Mouse (Mus musculus): Measurements from ENCODE around the gene Wdr74. TPM values are rescaled to one million over a fixed set of nuclear protein-coding genes. Genes with fewer than 3 reads are reported as not detected.

Gene Wdr74
- polyA plus RNA-seq, 1 experiment: 28.2 TPM

DNA sequence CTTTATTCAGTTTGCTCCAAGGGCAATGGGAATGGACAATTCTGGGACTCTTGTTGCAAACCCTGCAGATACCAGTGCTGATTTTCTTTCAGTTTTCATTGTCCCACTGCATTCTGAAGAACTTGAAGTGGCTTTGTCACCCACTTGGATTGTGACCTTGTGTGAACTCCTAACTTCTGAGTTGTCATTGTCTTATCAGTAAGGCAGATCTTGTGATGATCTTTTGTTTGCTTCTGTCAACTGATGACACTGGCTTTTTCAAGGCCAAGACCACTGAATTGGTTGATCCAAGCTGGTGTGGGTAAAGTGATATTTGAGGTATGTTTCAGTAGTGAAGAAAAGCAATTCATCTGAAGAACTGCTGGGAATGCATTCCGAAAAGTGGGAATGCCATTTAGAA lies 9.8 kb downstream of the Wdr74 start:
- DNase-seq: no peak
- H3K27ac ChIP-seq (ENCODE audit: insufficient read depth, low read depth, low read length): no peak overlapping the region
- TF ChIP-seq CTCF (conservative IDR thresholded peaks at IDR 0.05; ENCODE audit: insufficient read depth, insufficient read length, low read depth, low read length) (no peak), POLR2A (IDR thresholded peaks at IDR 0.05; ENCODE audit: low read depth, low read length) (no peak)
- no peaks in the 10 kb centered on the region for H3K27me3 ChIP-seq (replicated peaks; ENCODE audit: control insufficient read depth, insufficient read depth, low read length)
- 91% methylated on average over 1 of the region's 1 CpGs for WGBS
- peaks cover 4% of the 10 kb centered on the region for H3K36me3 ChIP-seq (ENCODE audit: control insufficient read depth, insufficient read depth, low read length)
- H3K4me1 ChIP-seq (ENCODE audit: control insufficient read depth, insufficient read depth, low read length): peaks cover 12% of the 10 kb centered on the region; the same call in 1 of the 2 replicates
- H3K4me3 ChIP-seq (ENCODE audit: insufficient read depth, low read depth, low read length): no peak overlapping the region

DNA sequence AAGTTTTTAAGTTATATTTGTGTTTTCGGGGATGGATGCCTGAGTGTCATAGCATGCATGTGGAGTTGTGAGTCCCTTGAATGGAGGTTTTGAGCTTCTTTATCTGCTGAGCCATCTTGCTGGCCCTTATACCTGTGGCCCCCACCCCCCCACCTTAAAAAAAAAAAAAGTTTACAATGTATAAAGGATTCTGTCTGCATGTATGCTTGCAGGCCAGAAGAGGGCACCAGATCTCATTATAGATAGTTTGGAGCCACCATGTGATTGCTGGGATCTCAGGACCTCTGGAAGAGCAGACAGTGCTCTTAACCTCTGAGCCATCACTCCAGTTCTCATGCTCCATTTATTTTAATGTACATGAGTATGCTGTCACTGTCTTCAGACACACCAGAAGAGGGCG lies 11.7 kb downstream of the Wdr74 start:
- TF ChIP-seq CTCF (conservative IDR thresholded peaks at IDR 0.05; ENCODE audit: insufficient read depth, insufficient read length, low read depth, low read length) (0 out of 2 replicates have a peak, but pooled peaks have one; percentile 15), POLR2A (IDR thresholded peaks at IDR 0.05; ENCODE audit: low read depth, low read length) (no peak)
- no peak overlapping the region for H3K4me3 ChIP-seq (ENCODE audit: insufficient read depth, low read depth, low read length)
- H3K27ac ChIP-seq (ENCODE audit: insufficient read depth, low read depth, low read length): no peak overlapping the region
- H3K27me3 ChIP-seq (replicated peaks; ENCODE audit: control insufficient read depth, insufficient read depth, low read length): no peaks in the 10 kb centered on the region
- peaks cover 7% of the 10 kb centered on the region; the same call in 1 of the 2 replicates for H3K4me1 ChIP-seq (ENCODE audit: control insufficient read depth, insufficient read depth, low read length)
- 72% methylated on average over 2 of the region's 2 CpGs for WGBS
- peaks cover 11% of the 10 kb centered on the region for H3K36me3 ChIP-seq (ENCODE audit: control insufficient read depth, insufficient read depth, low read length)
- DNase-seq: no peak

DNA sequence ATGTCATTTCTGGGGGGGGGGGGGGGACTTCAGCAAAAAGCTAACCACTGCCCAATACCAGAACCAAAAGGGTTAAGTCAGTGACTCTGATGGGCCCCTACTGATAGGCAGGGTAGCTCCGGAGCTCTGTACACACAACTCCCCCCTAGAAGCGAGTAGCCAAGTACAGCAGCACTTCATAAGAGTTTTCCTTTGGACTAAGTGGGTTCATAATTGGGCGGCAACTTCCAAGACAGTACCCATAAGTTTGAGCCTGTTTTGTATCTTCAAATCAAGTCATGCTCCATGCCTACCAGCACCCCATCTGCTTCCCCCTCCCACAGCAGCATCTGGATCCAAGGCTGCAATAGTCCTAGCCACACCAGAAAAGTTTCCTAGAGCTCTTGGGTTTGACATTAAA lies 20.0 kb downstream of the Wdr74 start:
- H3K4me1 ChIP-seq (ENCODE audit: control insufficient read depth, insufficient read depth, low read length): peaks cover 2% of the 10 kb centered on the region; the same call in 1 of the 2 replicates
- DNase-seq: no peak
- no peak overlapping the region for H3K4me3 ChIP-seq (ENCODE audit: insufficient read depth, low read depth, low read length)
- 71% methylated on average over 3 of the region's 3 CpGs for WGBS
- H3K36me3 ChIP-seq (ENCODE audit: control insufficient read depth, insufficient read depth, low read length): peaks cover 7% of the 10 kb centered on the region
- no peaks in the 10 kb centered on the region for H3K27me3 ChIP-seq (replicated peaks; ENCODE audit: control insufficient read depth, insufficient read depth, low read length)
- H3K27ac ChIP-seq (ENCODE audit: insufficient read depth, low read depth, low read length): no peak overlapping the region
- TF ChIP-seq CTCF (conservative IDR thresholded peaks at IDR 0.05; ENCODE audit: insufficient read depth, insufficient read length, low read depth, low read length): no peak

DNA sequence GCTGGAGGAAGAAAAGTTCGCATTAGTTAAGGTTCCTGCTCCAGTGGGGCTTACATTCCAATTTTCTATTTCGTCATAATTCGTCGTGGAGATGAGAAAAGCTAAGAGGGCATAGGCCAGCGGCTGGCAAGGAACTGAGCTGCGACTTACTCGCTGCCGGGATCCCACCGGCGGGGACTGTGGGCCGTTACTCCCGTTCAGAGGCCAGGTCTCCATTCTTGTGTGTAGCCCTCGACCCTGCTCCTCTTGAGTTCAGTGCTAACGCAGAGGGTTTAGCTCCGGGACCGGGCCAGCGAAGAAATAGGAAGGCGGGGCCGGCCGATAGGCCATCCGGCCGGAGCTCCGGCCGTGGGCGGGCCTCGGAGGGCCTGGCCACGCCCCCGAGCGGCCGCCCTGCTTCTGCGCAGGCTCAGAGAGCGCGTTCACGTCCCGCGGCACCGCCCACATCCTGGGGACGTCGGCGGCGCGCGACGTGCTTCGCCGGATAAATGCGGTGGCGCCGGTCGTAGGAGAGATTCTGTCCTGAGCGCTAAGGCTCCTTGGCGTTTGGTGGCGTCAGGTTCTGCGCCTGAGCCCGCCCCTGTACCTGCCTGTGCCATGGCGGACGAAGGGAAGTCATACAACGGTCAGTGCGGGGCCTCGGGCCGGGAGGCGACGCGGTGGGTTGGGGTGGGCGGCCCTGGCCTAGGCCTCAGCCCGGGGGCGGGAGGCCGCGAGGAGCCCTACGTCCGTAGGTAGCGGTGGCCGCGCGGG lies 21.2 kb downstream of the Wdr74 start, which contains the start of gene Nxf1:
Nxf1 (plus strand) TSS at position 439 of the 753 bp plus-strand sequence.
- Histone ChIP-seq H3K4me3 (ENCODE audit: insufficient read depth, low read depth, low read length) (peak within 1 kb of the TSS; percentile 90), H3K4me1 (ENCODE audit: control insufficient read depth, insufficient read depth, low read length) (peaks cover 2% of the 10 kb centered on the region; the same call in 1 of the 2 replicates), H3K36me3 (ENCODE audit: control insufficient read depth, insufficient read depth, low read length) (peaks cover 2% of the 10 kb centered on the region; the same call in 1 of the 2 replicates), H3K27ac (ENCODE audit: insufficient read depth, low read depth, low read length) (peak within 1 kb of the TSS; percentile 79), H3K27me3 (replicated peaks; ENCODE audit: control insufficient read depth, insufficient read depth, low read length) (no peaks in the 10 kb centered on the region)
- TF ChIP-seq POLR2A (IDR thresholded peaks at IDR 0.05; ENCODE audit: low read depth, low read length): peak; percentile 91
- TF ChIP-seq CTCF (conservative IDR thresholded peaks at IDR 0.05; ENCODE audit: insufficient read depth, insufficient read length, low read depth, low read length): no peak
- under 1% methylated on average over 75 of the region's 75 CpGs for WGBS
- peak; percentile 96 for DNase-seq

DNA sequence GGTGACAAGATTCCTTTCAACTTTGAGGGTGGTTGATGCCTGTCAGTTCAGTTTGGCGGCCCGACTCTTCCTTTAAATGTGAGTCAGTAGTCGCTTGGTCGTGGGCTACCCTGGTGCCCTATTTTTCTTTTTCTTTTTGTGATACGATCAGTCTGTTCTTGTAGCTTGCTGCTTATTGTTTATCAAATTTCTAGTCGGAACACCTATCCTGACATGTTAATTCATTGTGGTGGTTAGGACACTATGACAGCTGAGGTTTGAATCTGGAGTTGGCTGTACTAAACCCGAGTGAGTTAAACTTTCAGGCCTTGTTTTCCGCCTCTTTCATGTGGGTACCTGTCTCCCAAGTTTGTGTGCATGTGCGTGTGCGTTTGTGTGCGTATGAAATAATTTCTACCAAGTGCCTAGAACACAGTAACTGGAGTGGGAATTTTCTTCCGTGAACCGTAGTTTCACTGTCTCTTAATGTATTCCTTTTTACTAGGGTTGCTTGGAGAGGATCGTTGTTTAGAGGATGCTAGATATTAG lies 21.9 kb downstream of the Wdr74 start:
- under 1% methylated on average over 14 of the region's 14 CpGs for WGBS
- peak overlapping the region; percentile 58; the same call in 1 of the 2 replicates for H3K27ac ChIP-seq (ENCODE audit: insufficient read depth, low read depth, low read length)
- H3K36me3 ChIP-seq (ENCODE audit: control insufficient read depth, insufficient read depth, low read length): peaks cover under 1% of the 10 kb centered on the region; the same call in 1 of the 2 replicates
- TF ChIP-seq POLR2A (IDR thresholded peaks at IDR 0.05; ENCODE audit: low read depth, low read length): no peak
- no peak for TF ChIP-seq CTCF (conservative IDR thresholded peaks at IDR 0.05; ENCODE audit: insufficient read depth, insufficient read length, low read depth, low read length)
- H3K4me3 ChIP-seq (ENCODE audit: insufficient read depth, low read depth, low read length): peak overlapping the region; percentile 90
- peaks cover 2% of the 10 kb centered on the region; the same call in 1 of the 2 replicates for H3K4me1 ChIP-seq (ENCODE audit: control insufficient read depth, insufficient read depth, low read length)
- DNase-seq: no peak
- H3K27me3 ChIP-seq (replicated peaks; ENCODE audit: control insufficient read depth, insufficient read depth, low read length): no peaks in the 10 kb centered on the region

DNA sequence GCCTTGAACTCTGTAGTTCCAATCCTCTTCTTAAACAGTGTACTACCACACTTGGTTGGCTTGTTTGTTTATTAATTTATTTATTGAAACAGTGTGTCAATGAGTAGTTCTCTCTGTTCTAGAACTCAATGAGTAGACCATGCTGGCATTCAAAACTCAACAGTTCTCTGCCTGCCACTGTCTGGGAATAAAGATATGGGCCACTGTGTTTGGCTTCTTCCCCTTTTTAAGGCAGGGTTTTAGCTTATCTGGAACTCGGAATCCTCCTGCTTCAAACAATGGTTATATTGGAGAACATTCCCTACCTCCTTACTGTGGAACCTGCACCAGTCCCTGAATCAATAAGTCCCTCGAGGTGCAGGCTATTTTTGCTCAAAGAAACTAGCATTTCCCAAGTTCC lies 23.3 kb downstream of the Wdr74 start:
- Histone ChIP-seq H3K4me1 (ENCODE audit: control insufficient read depth, insufficient read depth, low read length) (peaks cover 2% of the 10 kb centered on the region; the same call in 1 of the 2 replicates), H3K4me3 (ENCODE audit: insufficient read depth, low read depth, low read length) (no peak overlapping the region), H3K27me3 (replicated peaks; ENCODE audit: control insufficient read depth, insufficient read depth, low read length) (no peaks in the 10 kb centered on the region), H3K27ac (ENCODE audit: insufficient read depth, low read depth, low read length) (no peak overlapping the region), H3K36me3 (ENCODE audit: control insufficient read depth, insufficient read depth, low read length) (peaks cover 4% of the 10 kb centered on the region; the same call in 1 of the 2 replicates)
- WGBS: 80% methylated on average over 2 of the region's 2 CpGs
- TF ChIP-seq POLR2A (IDR thresholded peaks at IDR 0.05; ENCODE audit: low read depth, low read length) (no peak), CTCF (conservative IDR thresholded peaks at IDR 0.05; ENCODE audit: insufficient read depth, insufficient read length, low read depth, low read length) (no peak)
- DNase-seq: no peak

DNA sequence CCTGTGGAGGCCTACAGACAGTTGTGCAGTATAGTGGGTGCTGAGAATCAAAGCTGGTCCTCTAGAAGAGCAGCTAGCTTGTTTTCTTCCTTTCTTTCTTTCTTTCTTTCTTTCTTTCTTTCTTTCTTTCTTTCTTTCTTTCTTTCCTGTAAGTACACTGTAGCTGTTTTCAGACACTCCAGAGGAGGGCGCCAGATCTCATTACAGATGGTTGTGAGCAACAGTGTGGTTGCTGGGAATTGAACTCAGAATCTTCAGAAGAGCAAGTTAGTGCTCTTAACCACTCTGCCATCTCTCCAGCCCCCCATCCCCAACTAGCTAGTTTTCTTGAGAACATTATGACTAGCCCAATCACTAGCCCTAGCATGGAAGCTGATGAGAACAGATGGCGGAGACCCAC lies 25.1 kb downstream of the Wdr74 start:
- DNase-seq: no peak
- H3K27me3 ChIP-seq (replicated peaks; ENCODE audit: control insufficient read depth, insufficient read depth, low read length): no peaks in the 10 kb centered on the region
- no peak for TF ChIP-seq POLR2A (IDR thresholded peaks at IDR 0.05; ENCODE audit: low read depth, low read length)
- no peak for TF ChIP-seq CTCF (conservative IDR thresholded peaks at IDR 0.05; ENCODE audit: insufficient read depth, insufficient read length, low read depth, low read length)
- H3K36me3 ChIP-seq (ENCODE audit: control insufficient read depth, insufficient read depth, low read length): peaks cover 6% of the 10 kb centered on the region; the same call in 1 of the 2 replicates
- no peak overlapping the region for H3K4me3 ChIP-seq (ENCODE audit: insufficient read depth, low read depth, low read length)
- WGBS: 96% methylated on average over 2 of the region's 2 CpGs
- H3K4me1 ChIP-seq (ENCODE audit: control insufficient read depth, insufficient read depth, low read length): peaks cover 2% of the 10 kb centered on the region; the same call in 1 of the 2 replicates
- H3K27ac ChIP-seq (ENCODE audit: insufficient read depth, low read depth, low read length): no peak overlapping the region
